Mouse (Mus musculus): ENCODE measurements at regions not wholly inside any gene's neighbourhood (a gene's known extent, or its start where the extent isn't known, plus 50 kb on each side); places are given as distances from the start of the nearest gene placed in this dataset.
A peak's percentile ranks its signal among the peaks of the same experiment; 100 is the strongest.

- TF ChIP-seq CTCF (IDR thresholded peaks at IDR 0.05; ENCODE audit: borderline replicate concordance, extremely low read depth, insufficient read depth, insufficient read length) (no peak), POLR2A (IDR thresholded peaks at IDR 0.05; ENCODE audit: borderline replicate concordance, extremely low read depth, insufficient read depth, insufficient read length, poor library complexity, severe bottlenecking) (no peak)
- DNase-seq (ENCODE audit: low read depth), result no peak
These were observed 563.1 kb upstream of the Tenm2 start for GRCm38 (mm10) chr11:37798783-37799318.

- TF ChIP-seq POLR2A (IDR thresholded peaks at IDR 0.05; ENCODE audit: borderline replicate concordance, extremely low read depth, insufficient read depth, insufficient read length, poor library complexity, severe bottlenecking), result no peak
- TF ChIP-seq CTCF (IDR thresholded peaks at IDR 0.05; ENCODE audit: borderline replicate concordance, extremely low read depth, insufficient read depth, insufficient read length), result no peak
These were observed 536.8 kb upstream of the Tenm2 start for GRCm38 (mm10) chr11:37772481-37773089.

GRCm38 (mm10) chr11:37770881-37771280 is 535.1 kb upstream of the Tenm2 start:
- TF ChIP-seq CTCF (IDR thresholded peaks at IDR 0.05; ENCODE audit: borderline replicate concordance, extremely low read depth, insufficient read depth, insufficient read length), result no peak
- no peak for TF ChIP-seq POLR2A (IDR thresholded peaks at IDR 0.05; ENCODE audit: borderline replicate concordance, extremely low read depth, insufficient read depth, insufficient read length, poor library complexity, severe bottlenecking)
- DNase-seq (ENCODE audit: low read depth), result peak; percentile 57

More at GRCm38 (mm10) chr11:37772481-37773089, 536.8 kb upstream of the Tenm2 start:
- peak; percentile 78 for DNase-seq (ENCODE audit: low read depth)

GRCm38 (mm10) chr11:37768121-37768520 is 532.4 kb upstream of the Tenm2 start:
- TF ChIP-seq CTCF (IDR thresholded peaks at IDR 0.05; ENCODE audit: borderline replicate concordance, extremely low read depth, insufficient read depth, insufficient read length) (no peak), POLR2A (IDR thresholded peaks at IDR 0.05; ENCODE audit: borderline replicate concordance, extremely low read depth, insufficient read depth, insufficient read length, poor library complexity, severe bottlenecking) (no peak)
- DNase-seq (ENCODE audit: low read depth), result peak; percentile 56

GRCm38 (mm10) chr11:37735992-37736391 is 500.2 kb upstream of the Tenm2 start:
- peak; percentile 56 for DNase-seq (ENCODE audit: low read depth)

GRCm38 (mm10) chr11:37735501-37735900 is 499.7 kb upstream of the Tenm2 start:
- DNase-seq (ENCODE audit: low read depth), result peak; percentile 19
- TF ChIP-seq POLR2A (IDR thresholded peaks at IDR 0.05; ENCODE audit: borderline replicate concordance, extremely low read depth, insufficient read depth, insufficient read length, poor library complexity, severe bottlenecking), result no peak
- no peak for TF ChIP-seq CTCF (IDR thresholded peaks at IDR 0.05; ENCODE audit: borderline replicate concordance, extremely low read depth, insufficient read depth, insufficient read length)

More at GRCm38 (mm10) chr11:37735992-37736391, 500.2 kb upstream of the Tenm2 start:
- TF ChIP-seq POLR2A (IDR thresholded peaks at IDR 0.05; ENCODE audit: borderline replicate concordance, extremely low read depth, insufficient read depth, insufficient read length, poor library complexity, severe bottlenecking), result no peak
- no peak for TF ChIP-seq CTCF (IDR thresholded peaks at IDR 0.05; ENCODE audit: borderline replicate concordance, extremely low read depth, insufficient read depth, insufficient read length)

GRCm38 (mm10) chr11:37696981-37697380 is 461.2 kb upstream of the Tenm2 start:
- TF ChIP-seq CTCF (IDR thresholded peaks at IDR 0.05; ENCODE audit: borderline replicate concordance, extremely low read depth, insufficient read depth, insufficient read length) (no peak), POLR2A (IDR thresholded peaks at IDR 0.05; ENCODE audit: borderline replicate concordance, extremely low read depth, insufficient read depth, insufficient read length, poor library complexity, severe bottlenecking) (no peak)
- peak; percentile 19 for DNase-seq (ENCODE audit: low read depth)

- DNase-seq (ENCODE audit: low read depth), result peak; percentile 56
- no peak for TF ChIP-seq CTCF (IDR thresholded peaks at IDR 0.05; ENCODE audit: borderline replicate concordance, extremely low read depth, insufficient read depth, insufficient read length)
- no peak for TF ChIP-seq POLR2A (IDR thresholded peaks at IDR 0.05; ENCODE audit: borderline replicate concordance, extremely low read depth, insufficient read depth, insufficient read length, poor library complexity, severe bottlenecking)
These were observed 442.9 kb upstream of the Tenm2 start for GRCm38 (mm10) chr11:37678484-37679193.

- DNase-seq (ENCODE audit: low read depth), result peak; percentile 80
- no peak for TF ChIP-seq POLR2A (IDR thresholded peaks at IDR 0.05; ENCODE audit: borderline replicate concordance, extremely low read depth, insufficient read depth, insufficient read length, poor library complexity, severe bottlenecking)
- TF ChIP-seq CTCF (IDR thresholded peaks at IDR 0.05; ENCODE audit: borderline replicate concordance, extremely low read depth, insufficient read depth, insufficient read length), result no peak
These were observed 435.6 kb upstream of the Tenm2 start for GRCm38 (mm10) chr11:37671320-37671719.

GRCm38 (mm10) chr11:37666925-37667324 is 431.2 kb upstream of the Tenm2 start:
- no peak for TF ChIP-seq POLR2A (IDR thresholded peaks at IDR 0.05; ENCODE audit: borderline replicate concordance, extremely low read depth, insufficient read depth, insufficient read length, poor library complexity, severe bottlenecking)
- no peak for TF ChIP-seq CTCF (IDR thresholded peaks at IDR 0.05; ENCODE audit: borderline replicate concordance, extremely low read depth, insufficient read depth, insufficient read length)
- no peak for DNase-seq (ENCODE audit: low read depth)

- TF ChIP-seq POLR2A (IDR thresholded peaks at IDR 0.05; ENCODE audit: borderline replicate concordance, extremely low read depth, insufficient read depth, insufficient read length, poor library complexity, severe bottlenecking), result no peak
- DNase-seq (ENCODE audit: low read depth), result peak; percentile 57
These were observed 414.3 kb upstream of the Tenm2 start for GRCm38 (mm10) chr11:37650095-37650494.

Data from brain, embryonic 14.5 days (tissue).